Mouse (Mus musculus): ENCODE results near the gene Marf1. TPM values are rescaled to one million over a fixed set of nuclear protein-coding genes. Genes with fewer than 3 reads are reported as not detected.

The Marf1 gene
- polyA plus RNA-seq (2015; fragmentation: Nextera tagmentation; extraction: Ambion mirVana) = 17.0 and 18.9 TPM in 2 replicates

- Histone ChIP-seq H3K4me2 (replicated peaks) (peak within 1 kb of the TSS; percentile 84), H3K4me1 (peaks cover 33% of the 10 kb centered on the region), H3K27ac (replicated peaks) (peak within 1 kb of the TSS; percentile 67), H3K27me3 (no peaks in the 10 kb centered on the region), H3K9me3 (no peaks in the 10 kb centered on the region), H3K36me3 (no peaks in the 10 kb centered on the region), H3K9ac (replicated peaks) (peak within 1 kb of the TSS; percentile 66), H3K4me3 (peak within 1 kb of the TSS; percentile 62)
- under 1% methylated on average over 43 of the region's 43 CpGs for WGBS
- ATAC-seq (replicated peaks) = peak; percentile 78
Measured at GRCm38 (mm10) chr16:14162988-14163416, at the start of gene Marf1, which contains the start of gene Nde1. TSS of gene Marf1 (minus strand) at chr16:14163351. TSS of gene Nde1 (plus strand) at chr16:14163275.

- Histone ChIP-seq H3K4me2 (replicated peaks) (no peak overlapping the region), H3K27ac (replicated peaks) (no peak overlapping the region), H3K9ac (replicated peaks) (no peak overlapping the region), H3K4me1 (no peaks in the 10 kb centered on the region), H3K36me3 (no peaks in the 10 kb centered on the region), H3K9me3 (no peaks in the 10 kb centered on the region), H3K4me3 (no peak overlapping the region), H3K27me3 (no peaks in the 10 kb centered on the region)
- ATAC-seq (replicated peaks) = no peak
- 75% methylated on average over 4 of the region's 4 CpGs for WGBS
Measured at GRCm38 (mm10) chr16:14198798-14199197, 35.6 kb upstream of the Marf1 start.

GRCm38 (mm10) chr16:14195427-14195826 is 32.3 kb upstream of the Marf1 start:
- WGBS = 39% methylated on average over 1 of the region's 1 CpGs
- peaks cover 6% of the 10 kb centered on the region for H3K36me3 ChIP-seq

GRCm38 (mm10) chr16:14194164-14194950 is 31.2 kb upstream of the Marf1 start:
- Histone ChIP-seq H3K4me1 (no peaks in the 10 kb centered on the region), H3K27ac (replicated peaks) (no peak overlapping the region), H3K9me3 (no peaks in the 10 kb centered on the region), H3K9ac (replicated peaks) (no peak overlapping the region), H3K4me3 (no peak overlapping the region), H3K4me2 (replicated peaks) (no peak overlapping the region), H3K36me3 (peaks cover 14% of the 10 kb centered on the region), H3K27me3 (no peaks in the 10 kb centered on the region)
- no peak for ATAC-seq (replicated peaks)
- 52% methylated on average over 9 of the region's 9 CpGs for WGBS

More at GRCm38 (mm10) chr16:14195427-14195826, 32.3 kb upstream of the Marf1 start:
- H3K9me3 ChIP-seq = no peaks in the 10 kb centered on the region
- H3K27ac ChIP-seq (replicated peaks) = no peak overlapping the region
- no peak for ATAC-seq (replicated peaks)
- no peak overlapping the region for H3K9ac ChIP-seq (replicated peaks)
- no peaks in the 10 kb centered on the region for H3K27me3 ChIP-seq
- H3K4me1 ChIP-seq = no peaks in the 10 kb centered on the region
- H3K4me2 ChIP-seq (replicated peaks) = no peak overlapping the region
- no peak overlapping the region for H3K4me3 ChIP-seq

- Histone ChIP-seq H3K9me3 (no peaks in the 10 kb centered on the region), H3K36me3 (peaks cover 30% of the 10 kb centered on the region; the same call in 1 of the 2 replicates), H3K4me3 (no peak overlapping the region), H3K27me3 (no peaks in the 10 kb centered on the region), H3K9ac (replicated peaks) (no peak overlapping the region), H3K4me1 (no peaks in the 10 kb centered on the region), H3K4me2 (replicated peaks) (no peak overlapping the region), H3K27ac (replicated peaks) (no peak overlapping the region)
- ATAC-seq (replicated peaks) = no peak
- 96% methylated on average over 5 of the region's 5 CpGs for WGBS
Measured at GRCm38 (mm10) chr16:14185516-14185915, 22.4 kb upstream of the Marf1 start.

GRCm38 (mm10) chr16:14183856-14184255 is 20.7 kb upstream of the Marf1 start:
- Histone ChIP-seq H3K4me2 (replicated peaks) (no peak overlapping the region), H3K4me1 (no peaks in the 10 kb centered on the region), H3K9me3 (no peaks in the 10 kb centered on the region), H3K36me3 (peaks cover 25% of the 10 kb centered on the region; the same call in 1 of the 2 replicates), H3K4me3 (no peak overlapping the region), H3K27me3 (no peaks in the 10 kb centered on the region), H3K27ac (replicated peaks) (no peak overlapping the region), H3K9ac (replicated peaks) (no peak overlapping the region)
- no peak for ATAC-seq (replicated peaks)
- 63% methylated on average over 1 of the region's 1 CpGs for WGBS

GRCm38 (mm10) chr16:14182360-14182759 is 19.2 kb upstream of the Marf1 start:
- no peak overlapping the region for H3K4me3 ChIP-seq
- no peaks in the 10 kb centered on the region for H3K27me3 ChIP-seq
- H3K4me2 ChIP-seq (replicated peaks) = no peak overlapping the region
- no peaks in the 10 kb centered on the region for H3K4me1 ChIP-seq
- no peak overlapping the region for H3K9ac ChIP-seq (replicated peaks)
- no peak overlapping the region for H3K27ac ChIP-seq (replicated peaks)
- ATAC-seq (replicated peaks) = no peak
- H3K9me3 ChIP-seq = no peaks in the 10 kb centered on the region
- 94% methylated on average over 5 of the region's 5 CpGs for WGBS
- H3K36me3 ChIP-seq = peaks cover 25% of the 10 kb centered on the region; the same call in 1 of the 2 replicates

GRCm38 (mm10) chr16:14180163-14180733 is 17.1 kb upstream of the Marf1 start:
- Histone ChIP-seq H3K9ac (replicated peaks) (no peak overlapping the region), H3K4me3 (no peak overlapping the region), H3K27ac (replicated peaks) (no peak overlapping the region), H3K4me1 (no peaks in the 10 kb centered on the region), H3K36me3 (peaks cover 29% of the 10 kb centered on the region), H3K4me2 (replicated peaks) (no peak overlapping the region), H3K27me3 (no peaks in the 10 kb centered on the region), H3K9me3 (no peaks in the 10 kb centered on the region)
- no peak for ATAC-seq (replicated peaks)
- WGBS = 85% methylated on average over 6 of the region's 6 CpGs

- H3K9ac ChIP-seq (replicated peaks) = no peak overlapping the region
- 76% methylated on average over 3 of the region's 3 CpGs for WGBS
- no peaks in the 10 kb centered on the region for H3K9me3 ChIP-seq
- H3K4me2 ChIP-seq (replicated peaks) = no peak overlapping the region
- no peaks in the 10 kb centered on the region for H3K27me3 ChIP-seq
- H3K27ac ChIP-seq (replicated peaks) = no peak overlapping the region
- H3K4me3 ChIP-seq = no peak overlapping the region
- no peaks in the 10 kb centered on the region for H3K4me1 ChIP-seq
- no peak for ATAC-seq (replicated peaks)
- peaks cover 37% of the 10 kb centered on the region for H3K36me3 ChIP-seq
Measured at GRCm38 (mm10) chr16:14178041-14178440, 14.9 kb upstream of the Marf1 start.

GRCm38 (mm10) chr16:14169706-14170105 is 6.6 kb upstream of the Marf1 start:
- no peaks in the 10 kb centered on the region for H3K9me3 ChIP-seq
- H3K9ac ChIP-seq (replicated peaks) = no peak overlapping the region
- WGBS = 91% methylated on average over 1 of the region's 1 CpGs
- H3K27ac ChIP-seq (replicated peaks) = no peak overlapping the region
- H3K4me1 ChIP-seq = peaks cover 5% of the 10 kb centered on the region; the same call in 1 of the 2 replicates
- H3K27me3 ChIP-seq = no peaks in the 10 kb centered on the region
- H3K4me2 ChIP-seq (replicated peaks) = no peak overlapping the region
- peaks cover 36% of the 10 kb centered on the region for H3K36me3 ChIP-seq
- no peak for ATAC-seq (replicated peaks)
- H3K4me3 ChIP-seq = no peak overlapping the region

GRCm38 (mm10) chr16:14166490-14166889 is 3.3 kb upstream of the Marf1 start:
- WGBS = 93% methylated on average over 4 of the region's 4 CpGs
- Histone ChIP-seq H3K4me3 (no peak overlapping the region), H3K9ac (replicated peaks) (no peak overlapping the region), H3K4me2 (replicated peaks) (no peak overlapping the region), H3K9me3 (no peaks in the 10 kb centered on the region), H3K4me1 (peaks cover 23% of the 10 kb centered on the region), H3K27me3 (no peaks in the 10 kb centered on the region), H3K27ac (replicated peaks) (no peak overlapping the region), H3K36me3 (peaks cover 15% of the 10 kb centered on the region)
- ATAC-seq (replicated peaks) = no peak

- H3K4me3 ChIP-seq = peak overlapping the region; percentile 62
- H3K4me2 ChIP-seq (replicated peaks) = peak overlapping the region; percentile 84
- H3K27me3 ChIP-seq = no peaks in the 10 kb centered on the region
- H3K9ac ChIP-seq (replicated peaks) = peak overlapping the region; percentile 66
- 1% methylated on average over 10 of the region's 10 CpGs for WGBS
- H3K9me3 ChIP-seq = no peaks in the 10 kb centered on the region
- H3K4me1 ChIP-seq = peaks cover 26% of the 10 kb centered on the region
- no peak for ATAC-seq (replicated peaks)
- no peaks in the 10 kb centered on the region for H3K36me3 ChIP-seq
- H3K27ac ChIP-seq (replicated peaks) = no peak overlapping the region
Measured at GRCm38 (mm10) chr16:14163731-14164130, 580 bp upstream of the Marf1 start.

Measured in forebrain, embryonic 15.5 days (tissue).